Mouse (Mus musculus) testis, postnatal 10 days (tissue): ENCODE data around the gene Poc1b.
"Not testable (repeated sequence)": the region's sequence is repeated elsewhere in the genome, so short reads cannot be mapped to it uniquely, and the experiment has no call there.

ENCODE experiments used
- DNase-seq: peaks from one replicate; pipeline ENCODE4 v3.0.0; 2021; ENCODE audit warnings: low spot score

Gene Poc1b

DNA sequence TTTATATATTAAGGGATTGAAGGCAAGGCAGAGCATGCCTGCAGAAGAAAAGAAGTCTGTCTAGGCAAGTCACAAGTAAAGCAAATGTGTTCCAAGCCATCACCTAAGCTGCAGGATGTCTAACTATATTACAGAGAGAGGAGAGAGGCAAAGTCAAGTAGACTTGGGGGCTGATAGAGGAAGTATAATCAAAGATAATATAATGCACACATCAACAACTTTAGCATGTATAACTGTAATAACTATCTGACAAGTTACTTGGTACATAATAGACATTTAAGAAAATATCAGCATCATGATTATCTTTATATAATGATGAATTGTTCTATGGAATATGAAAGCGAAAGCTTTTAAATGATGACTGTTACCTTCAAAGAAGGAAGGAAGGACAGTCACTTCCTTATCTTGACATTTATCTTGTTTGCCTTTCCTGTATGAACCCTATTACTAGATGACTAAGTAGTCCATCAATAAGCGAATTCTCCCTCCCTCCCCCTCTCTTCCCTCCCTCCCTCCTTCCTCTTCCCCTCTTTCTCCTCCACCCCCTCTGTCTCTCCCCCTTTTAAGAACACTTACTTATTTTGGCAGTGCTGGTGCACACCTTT lies 87.7 kb downstream of the Poc1b start:
- no peak for DNase-seq

DNA sequence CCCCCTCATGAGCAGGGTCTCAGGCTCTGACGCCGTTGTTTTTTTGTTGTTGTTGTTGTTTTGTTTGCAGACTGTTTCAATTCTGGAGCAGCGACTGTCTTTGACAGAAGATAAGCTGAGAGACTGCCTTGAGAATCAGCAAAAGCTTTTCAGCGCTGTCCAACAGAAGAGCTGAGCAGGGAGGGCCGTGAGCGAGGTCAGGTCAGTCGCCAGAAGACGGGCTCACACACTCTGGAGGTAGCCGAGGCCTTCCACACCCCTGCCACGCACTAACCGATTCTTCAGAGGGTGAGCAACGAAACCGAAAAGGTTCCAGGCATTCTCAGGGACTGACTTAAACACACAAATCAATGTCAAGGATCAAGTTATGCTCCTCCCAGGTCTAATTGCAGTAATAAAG lies 89.7 kb downstream of the Poc1b start:
- DNase-seq = no peak

DNA sequence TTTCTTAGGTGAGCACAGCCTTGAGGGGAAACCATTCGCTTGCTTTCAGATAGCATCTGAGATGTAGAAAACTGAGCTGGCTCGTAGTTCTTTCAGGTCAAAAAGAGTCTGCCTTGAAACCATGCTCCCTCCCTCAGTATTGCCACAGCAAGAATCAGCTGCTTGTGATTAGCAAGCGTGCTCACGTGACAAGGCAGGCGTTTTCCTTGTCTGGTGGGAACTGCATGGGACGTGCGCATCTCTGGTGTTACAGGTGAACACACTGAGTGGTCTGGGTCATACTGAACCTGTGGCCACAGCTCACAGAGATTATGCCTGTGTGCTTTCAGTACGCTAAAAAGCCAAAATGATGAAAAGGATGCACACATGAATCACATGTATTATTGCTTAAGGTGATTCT lies 90.3 kb downstream of the Poc1b start:
- DNase-seq = no peak

DNA sequence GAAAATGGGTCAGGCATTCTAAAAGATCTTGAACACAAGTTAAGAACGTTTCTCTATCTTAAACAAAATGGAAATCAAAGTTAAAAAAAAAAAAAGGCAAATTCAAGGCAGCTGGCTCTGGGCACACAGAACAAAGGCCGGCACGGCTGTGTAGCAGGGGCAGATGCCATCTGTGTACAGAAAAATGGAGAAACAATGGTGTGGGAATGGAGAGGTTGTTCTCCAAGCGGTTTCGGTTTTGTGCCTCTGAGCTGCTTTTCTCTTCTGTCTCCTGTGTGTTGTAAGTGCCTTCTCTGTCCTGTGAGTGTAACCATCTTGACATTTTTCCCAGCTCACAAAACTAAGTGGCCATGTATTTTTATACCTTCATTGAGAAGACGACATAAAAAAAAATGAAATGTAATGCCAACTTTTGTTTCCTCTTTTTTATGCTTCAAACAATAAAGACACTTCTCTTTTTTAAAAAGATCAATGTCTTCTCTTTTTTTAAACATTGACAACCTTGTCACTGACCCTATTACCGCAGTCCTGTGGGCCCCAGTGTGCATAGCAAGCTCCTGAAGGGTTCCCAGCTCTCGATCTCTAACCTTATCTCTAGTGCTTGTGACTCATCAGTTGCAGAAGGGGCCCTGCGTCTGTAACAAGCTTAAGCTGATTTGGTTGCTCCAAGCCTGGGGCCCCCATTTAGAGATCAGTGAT lies 90.9 kb downstream of the Poc1b start:
- DNase-seq = no peak

GRCm38 (mm10) chr10:99198946-99199345 lies 92.1 kb downstream of the Poc1b start:
- DNase-seq = no peak

- DNase-seq = no peak
Observed at GRCm38 (mm10) chr10:99200944-99201343, 94.1 kb downstream of the Poc1b start.

DNA sequence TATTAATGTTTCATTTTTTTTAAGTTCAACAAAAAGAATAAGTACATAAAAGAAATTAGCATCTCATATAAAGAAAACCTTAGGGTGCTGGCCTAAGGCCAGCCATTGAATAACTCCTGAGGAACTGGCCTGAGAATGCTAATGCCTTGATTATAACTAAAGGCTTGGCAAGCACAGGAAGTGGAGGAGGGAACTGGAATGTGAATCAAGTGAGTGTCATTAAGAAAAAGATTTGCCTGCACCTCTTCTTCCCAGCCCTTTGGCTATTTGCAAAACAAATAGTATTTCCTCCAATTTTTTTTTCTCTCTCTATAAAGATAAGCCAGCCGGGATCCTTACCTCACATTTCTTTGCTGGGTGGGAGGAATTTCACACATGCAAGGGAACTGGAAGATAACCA lies 95.0 kb downstream of the Poc1b start:
- no peak for DNase-seq

DNA sequence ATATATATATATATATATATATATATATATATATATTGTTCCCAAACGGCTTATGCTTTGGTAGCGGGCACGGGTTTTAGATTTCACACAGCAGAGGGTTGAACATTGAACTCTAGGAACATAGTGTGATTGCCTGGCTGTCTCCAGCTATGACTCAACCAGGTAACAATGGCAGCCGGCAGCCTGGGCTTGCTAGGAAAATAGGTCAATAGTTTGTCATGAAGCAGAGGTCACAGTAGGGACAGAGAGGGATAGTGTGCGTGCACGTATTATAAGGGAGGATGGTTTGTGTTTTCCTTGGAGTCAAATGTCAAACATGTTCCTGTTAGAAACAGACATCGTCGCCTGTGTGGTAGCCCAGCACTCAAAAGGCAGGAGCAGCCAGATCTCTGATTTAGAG lies 95.5 kb downstream of the Poc1b start:
- DNase-seq = no peak

DNA sequence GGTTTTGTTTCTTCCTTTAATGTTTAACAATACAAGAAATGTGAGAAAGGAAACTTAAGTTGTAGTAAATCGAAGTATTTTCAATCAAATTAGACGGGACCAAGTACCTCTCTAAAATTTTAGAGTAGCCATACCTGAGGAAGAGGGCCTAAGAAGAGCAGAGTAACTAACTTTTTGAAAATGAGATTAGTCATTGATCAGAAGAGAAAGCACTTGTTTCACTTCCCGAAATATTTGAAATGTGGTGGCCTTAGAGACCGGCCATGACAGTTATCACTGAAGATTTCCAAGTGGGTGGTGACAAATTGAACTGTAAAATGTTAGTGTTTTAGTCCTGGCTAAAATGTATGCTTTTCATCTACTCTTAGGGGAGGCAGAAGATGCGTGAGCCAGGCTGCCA lies 96.3 kb downstream of the Poc1b start:
- no peak for DNase-seq

GRCm38 (mm10) chr10:99203577-99204487 lies 97.0 kb downstream of the Poc1b start:
- DNase-seq = peak; percentile 58

DNA sequence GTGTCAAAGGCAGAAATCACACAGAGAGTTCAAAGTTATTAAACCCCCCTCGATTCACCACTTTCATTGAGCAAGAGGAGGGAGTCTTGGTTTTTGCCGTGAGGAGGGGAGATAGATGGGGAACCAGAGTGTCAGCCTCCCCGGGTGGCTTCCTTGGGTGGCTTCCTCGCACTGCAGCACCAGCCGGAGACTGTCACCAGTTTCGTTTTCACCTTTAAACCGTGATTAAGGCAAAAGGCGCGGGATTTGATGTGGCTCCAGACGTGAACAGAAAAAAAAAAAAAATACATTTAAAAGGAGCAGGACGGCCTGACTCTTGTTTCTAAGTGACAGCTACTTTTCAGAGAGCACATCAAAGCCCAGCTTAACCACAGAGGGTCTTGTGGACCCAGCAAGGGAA lies 97.7 kb downstream of the Poc1b start:
- peak; percentile 56 for DNase-seq

GRCm38 (mm10) chr10:99207121-99207520 lies 100.3 kb downstream of the Poc1b start:
- no peak for DNase-seq

DNA sequence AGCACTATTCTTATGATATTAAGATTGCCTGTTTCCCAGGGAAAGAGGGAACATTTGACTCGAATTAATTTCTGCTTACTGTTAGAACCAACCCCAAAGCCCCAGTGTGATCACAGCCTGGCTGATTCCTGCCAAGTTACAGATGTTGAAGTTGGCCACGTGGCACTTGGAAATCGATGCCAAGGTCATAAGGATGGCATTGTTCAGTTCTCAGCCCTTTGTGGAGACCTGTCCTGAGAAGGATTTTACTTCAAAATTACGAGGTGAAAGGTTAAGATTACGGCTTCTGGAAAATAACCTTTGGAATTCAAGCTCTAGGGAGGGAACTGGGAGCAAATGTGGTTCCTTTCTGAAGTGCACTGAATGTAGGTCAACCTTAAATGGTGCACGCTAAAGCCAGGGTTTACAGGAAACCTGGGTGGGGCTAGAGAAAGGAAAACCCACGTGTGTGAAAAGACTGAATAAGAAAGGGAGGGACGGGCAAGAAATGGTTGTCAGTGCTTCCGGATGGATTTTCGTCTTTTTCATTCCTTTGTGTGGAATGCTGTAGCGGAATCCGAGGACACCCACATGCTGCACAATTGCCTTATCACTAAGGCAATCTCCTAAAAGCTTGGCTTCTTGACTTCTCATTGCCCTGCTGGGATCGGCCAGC lies 102.4 kb downstream of the Poc1b start:
- DNase-seq = no peak

DNA sequence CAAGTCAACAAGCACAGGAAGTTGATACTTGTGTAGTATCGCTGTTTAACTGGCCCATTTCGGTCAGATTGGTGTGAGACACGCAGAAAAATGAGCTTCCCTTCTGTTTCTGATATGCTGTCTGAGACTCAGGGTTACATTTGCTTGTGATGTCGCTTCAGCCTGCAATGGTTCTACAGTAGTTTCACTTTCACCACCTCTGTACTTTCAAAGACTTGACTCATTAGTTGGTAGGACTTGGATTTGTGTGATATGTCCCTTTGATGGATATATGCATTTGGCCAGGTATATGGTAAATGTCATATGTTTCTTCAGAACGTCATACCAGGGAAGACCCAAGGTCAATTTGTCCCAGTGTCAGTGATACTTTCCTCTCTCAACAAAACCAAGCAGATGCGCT lies 104.2 kb downstream of the Poc1b start:
- no peak for DNase-seq

GRCm38 (mm10) chr10:99211503-99212265 lies 104.8 kb downstream of the Poc1b start:
- DNase-seq = no peak

GRCm38 (mm10) chr10:99214421-99215299 lies 107.8 kb downstream of the Poc1b start:
- DNase-seq = no peak

DNA sequence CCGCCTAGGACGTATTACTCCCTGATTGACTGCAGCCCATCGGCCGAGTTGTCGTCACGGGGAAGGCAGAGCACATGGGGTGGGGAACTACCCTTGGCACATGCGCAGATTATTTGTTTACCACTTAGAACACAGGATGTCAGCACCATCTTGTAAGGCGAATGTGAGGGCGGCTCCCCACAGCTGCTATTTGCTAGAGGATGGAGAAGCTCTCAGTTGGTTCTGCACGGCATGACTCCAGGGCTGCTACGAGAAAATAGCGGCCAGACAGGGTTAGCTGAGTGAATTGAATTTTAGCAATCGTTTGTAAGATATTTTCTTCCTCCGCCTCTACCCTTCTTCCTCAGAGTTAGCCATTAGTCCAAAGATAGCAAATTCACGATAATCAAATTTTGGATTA lies 109.7 kb downstream of the Poc1b start:
- not testable (repeated sequence) for DNase-seq

DNA sequence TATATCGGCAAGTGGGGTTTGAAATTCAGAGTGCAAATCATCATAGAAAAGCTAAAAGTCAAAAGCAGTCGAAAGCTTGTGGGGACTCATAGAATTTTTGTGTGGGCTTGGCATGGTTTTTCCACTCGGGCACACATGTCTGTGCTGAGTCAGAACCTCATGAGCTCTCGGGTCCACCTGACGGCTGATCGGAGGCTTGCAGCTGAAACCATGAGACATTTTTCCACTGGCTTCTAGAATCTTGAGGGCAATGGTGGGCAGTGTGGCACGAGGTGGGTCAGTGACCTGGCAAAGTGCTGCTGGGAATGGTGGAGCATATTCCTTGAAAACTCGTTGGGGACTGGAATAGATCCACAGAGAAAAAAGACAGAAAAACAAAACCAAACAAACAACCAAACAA lies 114.7 kb downstream of the Poc1b start:
- DNase-seq = no peak

DNA sequence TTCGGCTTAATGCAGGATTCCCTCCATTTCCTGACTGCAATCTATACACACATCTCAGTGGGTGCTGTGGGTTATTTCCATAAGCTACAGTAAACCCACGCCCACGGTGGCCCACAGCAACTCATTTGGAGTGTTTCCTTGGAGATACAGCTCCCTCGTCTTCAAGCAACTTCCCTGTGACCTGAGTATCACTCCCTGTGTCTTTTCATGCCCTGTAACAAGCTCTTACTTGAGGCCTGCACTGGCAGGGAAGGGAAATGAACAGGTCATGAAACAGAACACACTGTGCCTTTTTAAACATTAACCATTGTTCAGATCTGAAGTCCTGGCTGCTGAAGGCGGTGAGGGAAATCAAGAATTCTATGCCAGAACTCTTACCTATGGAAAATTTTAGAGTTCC lies 115.9 kb downstream of the Poc1b start:
- no peak for DNase-seq

DNA sequence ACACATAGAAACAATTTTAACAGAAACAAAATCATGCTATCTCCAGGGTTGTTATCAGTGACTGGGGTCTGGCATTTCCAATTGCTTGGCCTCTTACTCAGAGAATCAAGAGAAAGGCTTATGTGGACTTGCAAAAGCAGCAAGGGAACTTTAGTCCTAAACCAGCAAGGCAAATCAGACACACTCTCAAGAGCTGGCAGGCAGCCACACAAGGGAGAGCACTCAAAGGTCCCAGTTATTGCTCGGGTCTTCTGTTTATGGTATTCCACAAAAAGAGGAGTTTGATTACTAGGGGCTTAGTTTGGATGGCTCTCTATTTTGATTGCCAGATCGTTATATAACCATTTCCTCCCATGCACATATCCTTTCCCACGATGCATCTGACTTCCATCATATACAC lies 117.4 kb downstream of the Poc1b start:
- no peak for DNase-seq

GRCm38 (mm10) chr10:99226782-99227181 lies 119.9 kb downstream of the Poc1b start:
- DNase-seq = no peak
